Mouse (Mus musculus) liver, postnatal 0 days (tissue): ENCODE measurements at regions not wholly inside any gene's neighbourhood (a gene's known extent, or its start where the extent isn't known, plus 50 kb on each side); places are given as distances from the start of the nearest gene placed in this dataset.

Experiments
- ATAC-seq: fragments of 200-750 bp; cut with Nextera tagmentation; 2 replicates; pipeline ENCODE4 v1.8.0; 2017; ENCODE audit warnings: mild to moderate bottlenecking, moderate library complexity
- DNase-seq: peaks from one replicate; pipeline ENCODE4 v3.0.0-alpha.2; 2016
- H3K27ac ChIP-seq: fragments of 300-500 bp; sonication (generic); 2 replicates; pipeline ENCODE4 v1.5.1; 2014; ENCODE audit warnings: antibody characterized with exemption, moderate library complexity, mild to moderate bottlenecking, low read depth
- H3K27me3 ChIP-seq: fragments of 300-500 bp; sonication (generic); 2 replicates; pipeline ENCODE4 v1.6.1; 2014; ENCODE audit warnings: low read length, control low read depth, mixed read lengths; ENCODE audit not compliant: insufficient read depth
- H3K36me3 ChIP-seq: fragments of 300-500 bp; sonication (generic); replicated peaks from 2 replicates; pipeline ENCODE4 v1.6.1; 2014; ENCODE audit warnings: mild to moderate bottlenecking, control low read depth, low read length, moderate library complexity, mixed read lengths; ENCODE audit not compliant: insufficient read depth
- H3K4me1 ChIP-seq: fragments of 300-500 bp; sonication (generic); 2 replicates; pipeline ENCODE4 v1.6.1; 2014; ENCODE audit warnings: antibody characterized with exemption, mild to moderate bottlenecking, control low read depth; ENCODE audit not compliant: insufficient read depth
- H3K4me2 ChIP-seq: fragments of 300-500 bp; sonication (generic); 2 replicates; pipeline ENCODE4 v1.6.1; 2014; ENCODE audit warnings: low read depth, mild to moderate bottlenecking, low read length, moderate library complexity, mixed read lengths
- H3K4me3 ChIP-seq: fragments of 300-500 bp; sonication (generic); 2 replicates; pipeline ENCODE4 v1.5.1; 2014; ENCODE audit warnings: low read depth, low read length
- H3K9ac ChIP-seq: fragments of 300-500 bp; sonication (generic); replicated peaks from 2 replicates; pipeline ENCODE4 v1.6.1; 2014; ENCODE audit warnings: mild to moderate bottlenecking, moderate library complexity
- H3K9me3 ChIP-seq: fragments of 300-500 bp; sonication (generic); 2 replicates; pipeline ENCODE4 v1.6.1; 2016; ENCODE audit warnings: mild to moderate bottlenecking, control low read depth, low read length, mixed read lengths
- CTCF ChIP-seq: sonication (generic); IDR thresholded peaks from 2 replicates; pipeline ENCODE4 v1.5.1; 2016; ENCODE audit warnings: antibody characterized with exemption, low read depth
- EP300 ChIP-seq: IDR thresholded peaks from 2 replicates; pipeline ENCODE4 v1.6.1; 2016; ENCODE audit warnings: antibody characterized with exemption, low read depth, mild to moderate bottlenecking
- WGBS: fragments of 180-500 bp; shearing (Covaris S2); extraction: QIAGEN DNeasy Blood & Tissue Kit; methylation state at CpG from one replicate; pipeline ENCODE4 v1.1.7; 2014; ENCODE audit not compliant: insufficient replicate concordance; 5-methylcytosine and 5-hydroxymethylcytosine counted together

- Histone ChIP-seq H3K27me3 (no peaks in the 10 kb centered on the region), H3K4me3 (no peak overlapping the region), H3K9me3 (no peaks in the 10 kb centered on the region), H3K27ac (no peak overlapping the region), H3K9ac (no peak overlapping the region), H3K4me1 (no peaks in the 10 kb centered on the region), H3K4me2 (no peak overlapping the region), H3K36me3 (no peaks in the 10 kb centered on the region)
- DNase-seq (peak; percentile 49), ATAC-seq (no peak)
- TF ChIP-seq CTCF: peak; percentile 55
- no peak for TF ChIP-seq EP300
- WGBS: 40% methylated on average over 5 of the region's 5 CpGs
Observed at GRCm38 (mm10) chr13:53775687-53776086, 279.8 kb downstream of the Drd1 start.

DNA sequence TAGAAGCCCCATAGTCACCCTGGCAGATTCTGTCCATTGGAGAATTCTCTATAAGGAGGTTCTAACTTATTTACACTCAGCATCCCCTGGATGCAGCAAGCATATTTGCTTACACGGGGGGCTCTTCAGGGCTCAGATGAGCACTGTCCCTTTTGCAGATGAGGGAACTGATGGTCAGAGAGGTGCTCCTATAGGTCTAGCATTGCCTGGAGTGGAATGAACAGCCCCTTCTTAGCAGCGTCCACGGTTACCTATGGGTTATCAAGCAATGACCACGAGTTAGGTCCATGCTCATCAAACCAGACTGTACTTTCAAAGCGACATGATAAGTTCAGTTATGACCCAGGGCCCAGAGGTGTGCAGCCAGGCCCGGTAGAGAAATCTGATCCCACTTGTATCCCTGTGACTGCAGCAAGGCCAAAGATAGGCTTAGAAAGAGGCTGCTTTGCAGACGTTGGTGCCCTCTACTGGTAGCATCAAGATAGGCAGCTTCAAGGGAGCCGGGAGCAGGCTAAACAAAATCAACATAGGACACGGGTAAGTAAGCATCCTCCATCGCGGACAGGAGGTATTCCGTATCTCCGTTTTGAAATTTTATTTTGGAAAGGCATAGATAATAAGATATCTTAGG is 290.8 kb downstream of the Drd1 start:
- Histone ChIP-seq H3K36me3 (no peaks in the 10 kb centered on the region), H3K27ac (no peak overlapping the region), H3K4me1 (no peaks in the 10 kb centered on the region), H3K27me3 (no peaks in the 10 kb centered on the region), H3K4me3 (no peak overlapping the region), H3K9me3 (no peaks in the 10 kb centered on the region), H3K4me2 (no peak overlapping the region), H3K9ac (no peak overlapping the region)
- ATAC-seq (no peak), DNase-seq (peak; percentile 37)
- peak; percentile 77 for TF ChIP-seq CTCF
- no peak for TF ChIP-seq EP300
- WGBS: 26% methylated on average over 13 of the region's 13 CpGs

DNA sequence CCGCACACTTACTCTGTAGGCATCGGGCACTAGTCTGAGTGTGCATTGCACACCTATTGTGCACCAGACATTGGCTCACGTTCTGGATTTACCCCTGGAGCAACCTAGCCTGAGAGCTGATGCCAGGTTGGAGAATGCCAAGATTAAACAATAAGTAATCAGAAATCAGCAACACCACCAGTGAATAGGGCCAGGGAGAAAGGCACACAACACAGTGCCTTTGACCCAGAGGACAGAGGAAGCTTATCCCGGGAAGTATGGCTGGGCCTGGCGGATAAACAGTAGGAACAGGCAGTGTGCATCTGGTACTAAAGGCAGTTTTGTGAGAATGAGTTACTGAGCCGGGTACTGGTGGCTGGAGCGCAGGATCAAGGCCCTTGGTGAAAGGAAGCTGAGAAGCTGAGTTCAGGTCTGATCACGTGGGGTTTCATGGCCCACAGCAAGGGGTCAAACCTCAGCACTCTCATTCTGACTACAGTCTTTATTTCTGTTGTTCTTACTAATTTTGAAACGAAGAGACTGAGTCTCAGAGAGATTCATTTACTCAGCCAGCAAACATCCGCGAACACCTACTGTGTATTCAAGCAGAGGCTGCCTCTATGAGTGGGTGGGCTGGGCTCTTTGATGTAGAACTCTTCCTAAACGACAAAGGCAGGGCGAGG is 284.8 kb upstream of the Msx2 start:
- Histone ChIP-seq H3K9ac (no peak overlapping the region), H3K4me3 (no peak overlapping the region), H3K36me3 (no peaks in the 10 kb centered on the region), H3K4me1 (no peaks in the 10 kb centered on the region), H3K27me3 (no peaks in the 10 kb centered on the region), H3K9me3 (no peaks in the 10 kb centered on the region), H3K4me2 (no peak overlapping the region), H3K27ac (no peak overlapping the region)
- no peak for DNase-seq
- no peak for ATAC-seq
- TF ChIP-seq EP300 (no peak), CTCF (no peak)
- 62% methylated on average over 13 of the region's 13 CpGs for whole genome bisulfite sequencing

GRCm38 (mm10) chr13:53756970-53757530 is 284.2 kb upstream of the Msx2 start:
- Histone ChIP-seq H3K4me3 (no peak overlapping the region), H3K36me3 (no peaks in the 10 kb centered on the region), H3K4me1 (no peaks in the 10 kb centered on the region), H3K9ac (no peak overlapping the region), H3K27me3 (no peaks in the 10 kb centered on the region), H3K9me3 (no peaks in the 10 kb centered on the region), H3K4me2 (no peak overlapping the region), H3K27ac (no peak overlapping the region)
- no peak for TF ChIP-seq CTCF
- TF ChIP-seq EP300: no peak
- ATAC-seq: no peak
- no peak for DNase-seq
- WGBS: 73% methylated on average over 13 of the region's 13 CpGs

- Histone ChIP-seq H3K4me1 (no peaks in the 10 kb centered on the region), H3K9ac (no peak overlapping the region), H3K9me3 (no peaks in the 10 kb centered on the region), H3K4me2 (no peak overlapping the region), H3K36me3 (no peaks in the 10 kb centered on the region), H3K27ac (no peak overlapping the region), H3K4me3 (no peak overlapping the region), H3K27me3 (no peaks in the 10 kb centered on the region)
- TF ChIP-seq CTCF (no peak), EP300 (no peak)
- WGBS: 63% methylated on average over 11 of the region's 11 CpGs
- DNase-seq (no peak), ATAC-seq (no peak)
Observed at GRCm38 (mm10) chr13:53755046-53755615, 282.3 kb upstream of the Msx2 start.

DNA sequence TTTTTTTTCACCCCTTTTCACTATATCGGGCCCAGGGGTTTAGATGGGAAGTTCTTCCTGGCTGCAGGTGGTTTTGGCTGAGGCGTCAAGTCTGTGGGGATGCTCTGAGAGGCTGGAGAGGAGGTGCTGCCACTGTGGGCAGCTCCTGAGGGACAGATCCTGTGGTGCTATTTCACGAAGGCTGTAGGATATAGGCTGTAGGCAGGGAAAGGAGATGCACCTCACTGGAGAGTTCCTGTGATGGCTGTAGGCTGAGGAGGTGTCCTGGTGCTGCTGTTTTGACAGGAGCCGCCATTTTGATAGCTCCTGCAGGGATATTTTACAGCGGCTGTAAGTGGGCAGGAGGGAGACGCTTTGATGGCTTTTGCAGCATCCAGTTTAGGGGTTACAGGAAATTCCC is 280.2 kb upstream of the Msx2 start:
- Histone ChIP-seq H3K36me3 (no peaks in the 10 kb centered on the region), H3K27me3 (no peaks in the 10 kb centered on the region), H3K4me1 (no peaks in the 10 kb centered on the region), H3K4me2 (no peak overlapping the region), H3K9me3 (no peaks in the 10 kb centered on the region), H3K4me3 (no peak overlapping the region), H3K27ac (no peak overlapping the region), H3K9ac (no peak overlapping the region)
- 68% methylated on average over 6 of the region's 6 CpGs for WGBS
- ATAC-seq (no peak), DNase-seq (no peak)
- TF ChIP-seq CTCF (no peak), EP300 (no peak)
